Mouse (Mus musculus) telencephalon, adult 2 months (tissue): Measurements from ENCODE around the gene Mrpl34.
"Not testable (repeated sequence)": the region's sequence is repeated elsewhere in the genome, so short reads cannot be mapped to it uniquely, and the experiment has no call there.

Source experiments
- DNase-seq: peaks from one replicate; pipeline ENCODE4 v3.0.0-alpha.2; 2011; ENCODE audit warnings: low read depth, low spot score

Mrpl34 gene

DNA sequence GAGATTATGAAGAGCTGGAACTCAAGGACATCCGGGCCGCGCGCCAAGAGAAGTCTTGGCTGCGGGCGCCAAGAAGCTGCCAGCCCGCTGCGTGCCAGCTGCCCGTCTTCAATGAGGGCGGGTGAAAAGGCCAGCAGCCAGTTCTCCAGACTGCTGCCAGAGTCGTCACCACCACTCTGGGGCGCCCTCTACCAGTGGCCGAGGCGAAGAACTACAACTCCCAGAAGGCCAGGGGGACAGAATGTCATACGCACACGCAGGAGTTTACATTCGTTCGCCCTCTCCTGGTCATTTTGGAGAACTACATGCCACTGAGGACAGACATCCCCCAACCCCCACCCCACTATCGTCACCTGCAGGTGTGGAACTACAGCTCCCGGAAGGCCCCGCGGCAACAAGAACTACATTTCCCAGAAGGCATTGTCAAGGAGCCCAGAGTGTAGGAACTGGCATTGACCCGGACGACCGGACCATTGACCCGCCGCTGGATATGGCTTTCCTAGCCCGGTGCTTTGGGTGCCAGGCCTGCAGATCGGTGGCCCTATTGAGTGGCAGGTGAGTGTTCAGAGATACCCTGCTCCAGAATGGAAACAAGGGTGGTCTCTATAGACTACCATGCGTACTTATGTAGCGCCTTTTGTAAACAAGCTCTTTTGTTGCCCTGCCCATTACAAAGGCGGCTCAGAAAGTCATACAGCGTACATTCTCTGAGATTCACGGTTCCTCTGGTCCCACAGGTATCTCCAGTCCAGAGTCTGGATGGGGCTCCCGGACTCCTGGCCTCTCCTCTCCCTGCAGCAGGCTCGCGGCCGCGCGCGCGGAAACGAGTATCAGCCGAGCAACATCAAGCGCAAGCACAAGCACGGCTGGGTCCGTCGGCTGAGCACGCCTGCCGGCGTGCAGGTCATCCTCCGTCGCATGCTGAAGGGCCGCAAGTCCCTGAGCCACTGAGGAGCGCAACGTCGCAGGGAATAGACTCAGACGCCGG lies at the start of gene Mrpl34:
Mrpl34 (plus strand) TSS at position 447 of the 988 bp plus-strand sequence.
- peak; percentile 100 for DNase-seq

DNA sequence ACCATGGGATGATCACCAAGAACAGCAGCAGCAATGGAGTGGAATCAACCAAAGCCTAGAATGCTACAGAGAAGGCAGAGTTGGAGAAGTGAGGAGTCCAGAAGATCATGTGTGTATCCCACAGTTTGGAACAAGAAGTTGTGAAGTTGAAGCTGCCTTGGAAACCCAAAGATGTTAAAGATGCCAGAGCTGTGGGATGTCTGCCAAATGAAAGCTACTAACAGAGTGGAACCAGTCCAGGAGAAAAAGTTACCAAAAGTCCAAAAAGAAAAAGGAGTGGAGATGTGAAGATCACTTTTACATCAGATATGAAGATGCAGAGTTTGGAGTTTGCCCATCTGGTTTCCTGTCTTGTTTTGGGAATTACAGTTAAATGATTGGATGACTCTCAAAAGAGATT lies 42.6 kb upstream of the Mrpl34 start:
- no peak for DNase-seq

DNA sequence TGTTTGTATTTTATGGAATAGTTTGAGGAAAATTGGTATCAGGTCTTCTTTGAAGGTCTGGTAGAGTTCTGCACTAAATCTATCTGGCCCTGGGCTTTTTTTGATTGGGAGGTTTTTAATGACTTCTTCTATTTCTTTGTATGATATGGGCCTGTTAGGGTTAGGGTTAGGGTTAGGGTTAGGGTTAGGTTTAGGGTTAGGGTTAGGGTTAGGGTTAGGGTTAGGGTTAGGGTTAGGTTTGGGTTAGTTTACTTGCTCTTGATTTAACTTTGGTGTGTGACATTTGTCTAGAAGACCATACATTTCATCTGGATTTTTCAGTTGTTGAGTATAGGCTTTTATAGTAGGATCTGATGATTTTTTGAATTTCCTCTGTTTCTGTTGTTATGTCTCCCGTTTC lies 31.8 kb upstream of the Mrpl34 start:
- DNase-seq, result not testable (repeated sequence)

DNA sequence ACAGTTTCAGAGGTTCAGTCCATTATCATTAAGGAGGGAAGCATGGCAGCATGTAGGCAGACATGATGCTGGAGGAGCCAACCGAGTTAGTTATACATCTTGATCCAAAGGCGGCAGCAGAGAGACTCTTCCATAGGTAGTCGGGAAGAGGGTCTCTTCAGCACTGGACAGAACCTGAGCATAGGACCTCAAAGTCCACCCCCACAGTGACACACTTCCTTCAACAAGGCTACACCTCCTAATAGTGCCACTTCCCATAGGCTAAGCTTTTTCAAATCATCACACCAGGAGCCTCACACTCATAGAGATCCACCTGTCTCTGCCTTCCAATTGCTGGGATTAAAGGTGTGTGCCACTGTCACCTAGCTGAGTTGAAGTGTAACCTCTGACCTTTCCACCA lies 27.7 kb upstream of the Mrpl34 start:
- DNase-seq, result no peak

- DNase-seq, result no peak
These were observed 23.4 kb upstream of the Mrpl34 start for GRCm38 (mm10) chr8:71441404-71441803.

GRCm38 (mm10) chr8:71445096-71445495 lies 19.7 kb upstream of the Mrpl34 start:
- DNase-seq, result no peak

GRCm38 (mm10) chr8:71451337-71451736 lies 13.4 kb upstream of the Mrpl34 start:
- DNase-seq, result no peak

GRCm38 (mm10) chr8:71451777-71452176 lies 13.0 kb upstream of the Mrpl34 start:
- DNase-seq, result no peak

- DNase-seq, result no peak
These were observed 12.1 kb upstream of the Mrpl34 start for GRCm38 (mm10) chr8:71452669-71453068.

- DNase-seq, result no peak
These were observed 10.1 kb upstream of the Mrpl34 start for GRCm38 (mm10) chr8:71454668-71455067.

DNA sequence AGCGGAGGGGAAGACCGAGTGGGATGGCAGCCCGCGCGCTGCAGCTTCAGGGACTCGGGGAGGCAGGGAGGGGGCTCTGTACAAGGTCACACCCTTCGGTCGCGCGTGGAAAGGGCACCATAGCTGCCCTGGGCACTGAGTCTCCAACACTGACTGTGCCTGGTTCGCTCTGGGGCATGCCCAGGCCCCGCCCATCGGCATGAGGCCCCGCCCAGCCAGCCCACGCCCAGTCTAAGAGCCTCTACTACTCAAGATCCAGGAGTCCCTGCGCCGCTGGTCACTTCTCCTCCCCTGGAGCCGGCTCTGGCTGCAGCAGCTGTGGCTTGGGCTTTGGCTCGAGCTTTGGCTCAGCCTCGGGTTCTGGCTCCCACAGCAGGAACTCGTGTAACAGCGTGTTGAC lies 7.9 kb upstream of the Mrpl34 start:
- no peak for DNase-seq

DNA sequence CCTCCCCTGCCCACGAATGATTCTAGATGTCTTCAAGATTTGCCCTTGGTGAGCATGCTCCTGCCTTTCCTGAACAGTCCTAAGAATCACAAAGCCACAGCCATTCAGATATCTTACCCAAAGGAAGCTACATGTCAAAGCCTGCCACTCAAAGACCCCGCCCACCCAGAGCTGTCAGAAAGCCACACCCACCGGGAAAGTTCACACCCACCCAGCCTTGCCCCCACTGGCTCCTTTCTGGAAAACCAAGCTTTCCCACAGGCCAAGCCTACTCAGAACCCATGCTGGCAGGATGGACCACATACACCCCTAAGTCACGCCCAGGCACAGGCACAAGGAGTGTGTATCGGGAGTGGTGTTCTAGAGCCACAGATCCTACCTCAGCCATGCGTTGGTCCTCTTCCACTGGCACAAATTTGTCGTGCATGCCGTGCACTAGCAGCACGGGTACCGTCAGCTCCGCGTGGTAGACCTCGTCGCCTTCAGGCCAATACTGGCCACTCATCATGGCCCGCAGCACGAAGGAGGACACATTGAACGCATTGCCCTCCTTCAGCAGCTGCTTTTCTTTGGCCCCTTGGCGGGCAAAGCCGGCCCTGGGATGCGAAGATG lies 7.0 kb upstream of the Mrpl34 start:
- DNase-seq, result no peak

DNA sequence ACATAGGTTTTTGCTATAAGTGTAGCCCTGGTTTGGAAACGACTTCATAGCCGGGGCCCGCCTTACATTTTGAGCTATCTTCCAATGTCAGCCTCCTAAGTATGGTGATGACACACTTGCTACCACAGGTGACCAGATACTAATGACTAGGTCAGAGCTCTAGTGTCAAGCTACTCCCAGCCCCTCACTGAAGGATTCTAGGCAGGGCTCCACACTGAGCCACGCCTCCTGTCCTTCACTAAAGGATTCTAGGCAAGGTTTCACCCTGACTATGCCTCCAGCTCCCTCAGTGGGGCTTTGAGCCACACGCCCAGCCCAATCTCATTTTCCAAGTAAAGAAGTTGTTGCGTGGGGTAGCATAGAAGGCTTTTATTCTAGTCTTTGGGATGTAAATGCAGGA lies 4.0 kb upstream of the Mrpl34 start:
- no peak for DNase-seq

DNA sequence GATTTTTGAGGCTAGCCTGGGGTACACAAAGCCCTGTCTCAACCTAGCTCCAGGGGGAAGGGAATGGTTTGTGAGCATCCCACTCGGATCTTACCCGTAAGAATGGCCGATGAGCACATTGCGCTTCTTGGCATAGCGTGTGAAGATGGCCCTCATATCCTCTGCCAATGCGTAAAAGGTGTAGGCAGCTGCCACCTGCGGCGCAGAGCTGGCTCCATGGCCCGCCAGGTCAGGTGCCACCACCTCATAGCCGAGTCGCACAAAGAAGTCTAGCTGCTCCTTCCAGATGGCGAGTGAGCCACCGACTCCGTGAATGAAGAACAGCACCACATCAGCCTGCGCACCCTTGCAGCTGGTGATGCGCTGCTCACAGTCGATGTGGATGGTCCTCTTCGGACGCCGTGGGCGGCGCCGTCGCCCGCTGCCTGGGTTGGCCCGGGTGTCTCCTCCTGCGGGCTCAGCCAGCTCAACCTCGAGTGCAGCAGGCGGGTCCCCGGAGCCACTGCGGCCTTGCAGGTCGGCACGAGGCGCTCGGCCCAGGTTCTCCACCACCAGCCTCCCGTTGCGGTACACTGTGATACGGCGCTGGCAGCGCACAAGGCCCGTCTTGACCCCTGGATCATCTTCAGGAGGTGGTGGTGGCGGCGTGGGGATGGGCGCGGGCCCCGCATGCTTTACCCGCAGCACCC lies 3.5 kb upstream of the Mrpl34 start:
- DNase-seq, result no peak

DNA sequence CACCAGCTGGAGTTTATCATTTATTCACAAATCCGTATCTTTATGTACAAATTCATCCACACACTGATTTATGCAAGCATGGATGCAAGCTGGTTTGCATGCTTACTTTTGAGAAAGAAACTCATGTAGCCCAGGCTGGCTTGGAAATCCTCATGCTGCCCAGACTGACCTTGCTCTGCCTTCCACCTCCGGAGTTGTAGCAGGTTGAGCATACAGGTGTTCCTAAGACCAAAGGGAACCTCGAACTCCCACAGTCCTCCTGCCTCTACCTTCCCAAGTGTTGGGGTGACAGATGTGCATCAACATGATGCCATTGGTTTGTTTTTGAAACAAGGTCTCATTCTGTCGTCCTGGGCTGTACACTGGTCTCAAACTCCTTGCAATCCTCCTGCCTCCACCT lies 2.6 kb upstream of the Mrpl34 start:
- DNase-seq, result no peak

DNA sequence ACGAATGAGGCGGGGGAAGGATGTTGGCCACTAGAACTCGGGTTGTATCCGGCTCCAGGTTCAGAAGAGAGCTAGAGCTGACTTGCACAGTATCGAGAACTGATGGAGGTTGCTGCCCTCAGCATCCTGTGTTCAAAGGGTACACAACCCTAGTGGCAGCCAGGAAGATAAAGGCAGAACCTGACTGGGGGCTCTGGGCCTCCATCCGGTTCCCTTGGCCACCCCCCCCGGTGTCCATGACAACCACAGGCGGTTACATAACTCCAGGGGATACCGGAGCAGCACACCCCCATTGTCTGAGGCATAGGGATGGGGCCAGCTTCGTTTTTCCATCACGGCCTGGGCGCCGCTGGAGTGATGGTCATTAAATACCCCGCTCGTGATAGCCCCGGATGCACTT lies 2.0 kb upstream of the Mrpl34 start:
- DNase-seq, result no peak

DNA sequence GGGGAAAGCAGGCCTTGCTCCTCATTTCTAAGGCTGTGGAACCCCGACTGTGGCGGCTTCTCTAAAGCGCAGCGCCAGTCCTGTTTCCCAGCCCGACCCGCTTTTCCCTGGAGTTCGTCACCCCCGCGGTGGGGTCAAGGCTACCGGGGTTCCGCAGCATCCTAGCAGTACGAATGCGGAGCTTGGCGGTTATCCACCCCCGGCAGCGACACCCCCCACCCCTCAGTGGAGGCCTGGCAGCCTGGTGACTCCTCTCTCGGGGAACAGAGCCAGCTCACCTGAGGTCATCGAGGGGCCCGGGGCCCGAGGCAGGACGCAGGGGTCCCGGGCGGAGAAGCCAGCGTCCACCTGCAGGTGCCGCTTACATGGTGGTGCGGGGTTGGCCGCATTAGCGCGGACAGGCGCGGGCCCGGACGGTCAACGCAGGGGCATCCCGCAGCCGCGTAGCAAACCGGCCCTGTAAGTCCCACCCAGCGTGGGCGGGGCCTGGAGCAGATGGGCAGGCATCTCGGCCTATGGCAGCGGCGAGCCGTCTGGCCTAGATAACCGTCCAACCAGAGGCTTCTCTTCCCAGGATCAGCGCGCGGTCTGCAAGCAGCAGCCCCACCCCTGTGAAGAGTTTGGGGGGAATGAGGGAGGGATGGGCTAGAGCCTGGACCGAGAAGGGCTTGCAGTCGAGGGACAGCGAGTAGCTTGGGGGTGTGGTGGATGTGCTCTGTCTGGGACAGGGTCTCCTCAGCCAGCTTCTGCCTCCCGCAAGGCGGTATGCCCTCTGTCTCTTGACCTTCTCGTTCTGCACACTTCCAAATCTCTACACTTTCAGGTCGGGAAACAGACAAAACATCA lies 1.3 kb upstream of the Mrpl34 start, which contains the start of gene Abhd8:
Abhd8 (minus strand) TSS at position 468 of the 846 bp plus-strand sequence.
- peak; percentile 97 for DNase-seq

GRCm38 (mm10) chr8:71465733-71466132 lies 974 bp downstream of the Mrpl34 start:
- no peak for DNase-seq

GRCm38 (mm10) chr8:71466198-71466597 lies 1.4 kb downstream of the Mrpl34 start:
- no peak for DNase-seq

DNA sequence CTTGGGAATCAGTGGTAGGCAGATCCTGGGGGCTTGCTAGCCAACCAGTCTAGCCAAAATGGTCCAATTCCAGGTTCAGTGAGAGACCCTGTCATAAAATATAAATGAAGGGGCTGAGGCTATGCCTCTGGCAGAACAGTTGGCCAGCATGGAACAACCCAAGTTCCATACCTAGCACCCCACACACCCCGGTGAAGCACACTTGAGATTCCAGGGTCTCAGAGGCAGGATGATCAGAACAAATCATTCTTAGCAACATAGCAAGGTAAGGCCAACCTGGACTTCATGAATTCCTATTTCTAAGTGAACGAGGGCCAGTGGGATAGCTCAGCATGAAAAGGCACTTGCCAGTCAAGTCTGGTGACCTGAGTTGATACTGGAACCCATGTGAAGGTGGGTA lies 2.4 kb downstream of the Mrpl34 start:
- no peak for DNase-seq

DNA sequence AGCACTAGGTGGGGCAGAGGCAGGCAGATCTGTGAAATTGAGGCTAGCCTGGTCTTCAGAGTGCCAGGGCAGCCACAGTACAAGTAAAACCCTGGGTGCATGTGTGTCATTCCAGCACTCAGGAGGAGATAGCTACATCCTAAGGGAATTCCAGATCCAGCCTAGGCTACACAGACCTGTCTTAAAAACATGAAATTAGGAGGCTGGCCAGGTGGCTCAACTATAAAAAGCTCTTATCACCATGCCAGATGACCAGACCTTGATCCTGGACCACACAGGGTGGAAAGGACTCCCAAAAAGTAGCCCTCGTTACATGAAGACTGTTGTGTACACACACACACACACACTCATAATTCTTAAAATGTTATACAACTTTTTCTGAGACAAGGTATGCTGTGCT lies 3.2 kb downstream of the Mrpl34 start:
- no peak for DNase-seq
